Mouse (Mus musculus) bone marrow, adult 2 months (tissue): ENCODE data around the gene Klf4. TPM values are rescaled to one million over a fixed set of nuclear protein-coding genes. Genes with fewer than 3 reads are reported as not detected.

Experiments
- H3K27ac ChIP-seq: fragments of 200-500 bp; 2 replicates; pipeline ENCODE4 v1.5.1; 2012; ENCODE audit warnings: low read depth, mild to moderate bottlenecking, control low read depth, inconsistent platforms, low read length; ENCODE audit not compliant: control insufficient read depth, poor library complexity, insufficient read depth
- H3K4me1 ChIP-seq: fragments of 200-500 bp; 2 replicates; pipeline ENCODE4 v1.6.1; 2011; ENCODE audit warnings: low read length; ENCODE audit not compliant: control insufficient read depth, insufficient read depth
- H3K4me3 ChIP-seq: fragments of 200-500 bp; replicated peaks from 2 replicates; pipeline ENCODE3; 2011; ENCODE audit warnings: mild to moderate bottlenecking, low read depth, low read length, control low read depth; ENCODE audit not compliant: control insufficient read depth
- CTCF ChIP-seq: fragments of 200-500 bp; IDR thresholded peaks from 2 replicates; pipeline ENCODE4 v1.5.1; 2011; ENCODE audit warnings: low read length, control low read depth; ENCODE audit not compliant: control insufficient read depth, insufficient read depth
- POLR2A ChIP-seq: fragments of 200-500 bp; IDR thresholded peaks from 2 replicates; pipeline ENCODE4 v1.6.1; 2011; ENCODE audit warnings: low read depth, mild to moderate bottlenecking, control low read depth, low read length, borderline replicate concordance; ENCODE audit not compliant: control insufficient read depth
- WGBS: fragments of 180-500 bp; shearing (Covaris S2); methylation state at CpG from one replicate; pipeline ENCODE4 v1.1.7; 2018; 5-methylcytosine and 5-hydroxymethylcytosine counted together
- polyA plus RNA-seq: library from polyadenylated mRNA; stranded (reverse); fragments of >200 nt; gene quantifications from 2 replicates; pipeline ENCODE4 v1.2.4, GENCODE M21; 2011; ENCODE audit warnings: low replicate concordance; ENCODE audit not compliant: missing spikeins, insufficient read depth, insufficient read length

Gene Klf4
- polyA plus RNA-seq, 1 experiment: 17.3 TPM

- TF ChIP-seq CTCF (peak; percentile 74), POLR2A (no peak)
- Histone ChIP-seq H3K4me1 (no peaks in the 10 kb centered on the region), H3K27ac (no peak overlapping the region), H3K4me3 (peak overlapping the region; percentile 67)
- under 1% methylated on average over 39 of the region's 39 CpGs for WGBS
Observed at GRCm38 (mm10) chr4:55514733-55515176, 17.5 kb downstream of the Klf4 start.

GRCm38 (mm10) chr4:55513615-55514279 is 18.5 kb downstream of the Klf4 start:
- Histone ChIP-seq H3K4me3 (no peak overlapping the region), H3K27ac (no peak overlapping the region), H3K4me1 (no peaks in the 10 kb centered on the region)
- no peak for TF ChIP-seq POLR2A
- TF ChIP-seq CTCF: no peak
- WGBS: 76% methylated on average over 7 of the region's 7 CpGs

GRCm38 (mm10) chr4:55511389-55511788 is 20.9 kb downstream of the Klf4 start:
- 74% methylated on average over 2 of the region's 2 CpGs for WGBS

GRCm38 (mm10) chr4:55508712-55509111 is 23.6 kb downstream of the Klf4 start:
- TF ChIP-seq POLR2A: no peak
- Histone ChIP-seq H3K27ac (no peak overlapping the region), H3K4me3 (no peak overlapping the region), H3K4me1 (no peaks in the 10 kb centered on the region)
- WGBS: 74% methylated on average over 7 of the region's 7 CpGs

More at GRCm38 (mm10) chr4:55511389-55511788, 20.9 kb downstream of the Klf4 start:
- no peak for TF ChIP-seq POLR2A
- TF ChIP-seq CTCF: no peak
- Histone ChIP-seq H3K27ac (no peak overlapping the region), H3K4me3 (no peak overlapping the region), H3K4me1 (no peaks in the 10 kb centered on the region)

- WGBS: 74% methylated on average over 1 of the region's 1 CpGs
- no peak for TF ChIP-seq POLR2A
- no peak for TF ChIP-seq CTCF
- Histone ChIP-seq H3K4me3 (no peak overlapping the region), H3K4me1 (no peaks in the 10 kb centered on the region), H3K27ac (no peak overlapping the region)
Observed at GRCm38 (mm10) chr4:55498621-55499020, 33.6 kb downstream of the Klf4 start.

- no peak for TF ChIP-seq POLR2A
- TF ChIP-seq CTCF: no peak
- WGBS: 84% methylated on average over 7 of the region's 7 CpGs
- no peak overlapping the region for H3K27ac ChIP-seq
- no peaks in the 10 kb centered on the region for H3K4me1 ChIP-seq
- H3K4me3 ChIP-seq: no peak overlapping the region
Observed at GRCm38 (mm10) chr4:55496416-55496815, 35.9 kb downstream of the Klf4 start.

- TF ChIP-seq POLR2A (no peak), CTCF (no peak)
- no peak overlapping the region for H3K27ac ChIP-seq
- H3K4me1 ChIP-seq: no peaks in the 10 kb centered on the region
- H3K4me3 ChIP-seq: no peak overlapping the region
- WGBS: 76% methylated on average over 3 of the region's 3 CpGs
Observed at GRCm38 (mm10) chr4:55493261-55493660, 39.0 kb downstream of the Klf4 start.

- WGBS: 2% methylated on average over 3 of the region's 3 CpGs
- TF ChIP-seq POLR2A (no peak), CTCF (no peak)
- Histone ChIP-seq H3K4me1 (no peaks in the 10 kb centered on the region), H3K27ac (no peak overlapping the region), H3K4me3 (no peak overlapping the region)
Observed at GRCm38 (mm10) chr4:55489328-55489727, 42.9 kb downstream of the Klf4 start.

GRCm38 (mm10) chr4:55488604-55489003 is 43.7 kb downstream of the Klf4 start:
- WGBS: 4% methylated on average over 6 of the region's 6 CpGs
- Histone ChIP-seq H3K27ac (no peak overlapping the region), H3K4me3 (no peak overlapping the region), H3K4me1 (no peaks in the 10 kb centered on the region)
- no peak for TF ChIP-seq CTCF
- TF ChIP-seq POLR2A: no peak
